Mouse (Mus musculus) intestine, embryonic 14.5 days (tissue): ENCODE measurements at regions not wholly inside any gene's neighbourhood (a gene's known extent, or its start where the extent isn't known, plus 50 kb on each side); places are given as distances from the start of the nearest gene placed in this dataset.

Source experiments
- ATAC-seq: fragments of 200-750 bp; cut with Nextera tagmentation; replicated peaks from 2 replicates; pipeline ENCODE4 v1.8.0; 2017; ENCODE audit warnings: low read depth, moderate number of reproducible peaks, moderate TSS enrichment, moderate library complexity; ENCODE audit not compliant: low FRiP score, low TSS enrichment
- DNase-seq: peaks from one replicate; pipeline ENCODE4 v3.0.0-alpha.2; 2018; ENCODE audit warnings: low spot score
- H3K27ac ChIP-seq: fragments of 300-500 bp; sonication (generic); 2 replicates; pipeline ENCODE4 v1.5.1; 2014; ENCODE audit warnings: low read depth, mild to moderate bottlenecking, control low read depth
- H3K27me3 ChIP-seq: fragments of 300-500 bp; sonication (generic); replicated peaks from 2 replicates; pipeline ENCODE4 v1.6.1; 2014; ENCODE audit warnings: low read length, control low read depth; ENCODE audit not compliant: control insufficient read depth, insufficient read depth
- H3K36me3 ChIP-seq: fragments of 300-500 bp; sonication (generic); 2 replicates; pipeline ENCODE4 v1.6.1; 2014; ENCODE audit warnings: low read length, control low read depth; ENCODE audit not compliant: control insufficient read depth, insufficient read depth
- H3K4me1 ChIP-seq: fragments of 300-500 bp; sonication (generic); replicated peaks from 2 replicates; pipeline ENCODE4 v1.6.1; 2014; ENCODE audit warnings: low read length, control low read depth, mixed read lengths; ENCODE audit not compliant: control insufficient read depth, insufficient read depth
- H3K4me2 ChIP-seq: fragments of 300-500 bp; sonication (generic); 2 replicates; pipeline ENCODE4 v1.6.1; 2014; ENCODE audit warnings: low read length
- H3K4me3 ChIP-seq: fragments of 300-500 bp; sonication (generic); 2 replicates; pipeline ENCODE4 v1.5.1; 2014; ENCODE audit warnings: low read depth, low read length, control low read depth, mixed read lengths
- H3K9ac ChIP-seq: fragments of 300-500 bp; sonication (generic); 2 replicates; pipeline ENCODE4 v1.6.1; 2014; ENCODE audit warnings: mild to moderate bottlenecking, low read length
- H3K9me3 ChIP-seq: fragments of 300-500 bp; sonication (generic); 2 replicates; pipeline ENCODE4 v1.6.1; 2016; ENCODE audit warnings: low read length, control low read depth; ENCODE audit not compliant: control insufficient read depth
- WGBS: fragments of 180-500 bp; shearing (Covaris S2); extraction: QIAGEN DNeasy Blood & Tissue Kit; methylation state at CpG from one replicate; pipeline ENCODE4 v1.1.7; 2014; 5-methylcytosine and 5-hydroxymethylcytosine counted together

- Histone ChIP-seq H3K4me3 (no peak overlapping the region), H3K4me1 (no peaks in the 10 kb centered on the region), H3K9ac (no peak overlapping the region), H3K36me3 (no peaks in the 10 kb centered on the region), H3K9me3 (no peaks in the 10 kb centered on the region), H3K27me3 (no peaks in the 10 kb centered on the region), H3K4me2 (no peak overlapping the region), H3K27ac (no peak overlapping the region)
- ATAC-seq, result no peak
- no peak for DNase-seq
- WGBS, result 79% methylated on average over 4 of the region's 4 CpGs
Measured at GRCm38 (mm10) chr13:71333146-71333545, 491.5 kb upstream of the Adamts16 start.

DNA sequence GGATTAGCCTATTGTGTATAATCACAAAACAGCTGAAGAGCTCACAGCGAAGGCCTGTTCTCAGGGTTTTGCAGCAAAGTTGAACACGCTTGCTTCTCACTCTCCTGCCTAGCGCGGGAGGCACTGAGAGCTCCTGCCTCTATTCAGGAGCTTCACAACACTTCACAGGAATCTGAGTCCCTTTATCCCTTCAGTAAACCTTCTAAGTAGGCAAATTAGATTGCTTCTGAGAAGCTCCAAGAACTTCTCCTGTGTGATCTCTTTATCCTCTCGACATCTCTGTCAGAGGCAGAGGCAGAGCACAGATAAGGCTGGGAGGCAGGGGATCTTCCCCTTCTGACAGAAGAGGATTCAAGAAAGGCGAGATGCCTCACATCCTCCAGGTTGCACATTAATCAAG lies 488.7 kb upstream of the Adamts16 start:
- Histone ChIP-seq H3K9me3 (no peaks in the 10 kb centered on the region), H3K9ac (no peak overlapping the region), H3K4me1 (no peaks in the 10 kb centered on the region), H3K27me3 (no peaks in the 10 kb centered on the region), H3K4me2 (no peak overlapping the region), H3K36me3 (no peaks in the 10 kb centered on the region), H3K27ac (no peak overlapping the region), H3K4me3 (no peak overlapping the region)
- no peak for ATAC-seq
- 33% methylated on average over 6 of the region's 6 CpGs for WGBS
- DNase-seq, result no peak

GRCm38 (mm10) chr13:71327802-71328753 lies 486.5 kb upstream of the Adamts16 start:
- Histone ChIP-seq H3K36me3 (no peaks in the 10 kb centered on the region), H3K4me1 (no peaks in the 10 kb centered on the region), H3K4me2 (no peak overlapping the region), H3K4me3 (no peak overlapping the region), H3K9me3 (no peaks in the 10 kb centered on the region), H3K9ac (no peak overlapping the region), H3K27me3 (no peaks in the 10 kb centered on the region), H3K27ac (no peak overlapping the region)
- DNase-seq (no peak), ATAC-seq (no peak)
- 64% methylated on average over 4 of the region's 4 CpGs for WGBS

GRCm38 (mm10) chr13:71320489-71320888 lies 478.9 kb upstream of the Adamts16 start:
- H3K36me3 ChIP-seq, result no peaks in the 10 kb centered on the region
- no peaks in the 10 kb centered on the region for H3K27me3 ChIP-seq
- 83% methylated on average over 3 of the region's 3 CpGs for WGBS
- H3K9me3 ChIP-seq, result no peaks in the 10 kb centered on the region
- no peaks in the 10 kb centered on the region for H3K4me1 ChIP-seq
- no peak for DNase-seq
- H3K27ac ChIP-seq, result no peak overlapping the region
- no peak for ATAC-seq
- H3K4me2 ChIP-seq, result no peak overlapping the region
- no peak overlapping the region for H3K4me3 ChIP-seq
- H3K9ac ChIP-seq, result no peak overlapping the region

- WGBS, result 88% methylated on average over 4 of the region's 4 CpGs
- DNase-seq, result no peak
- Histone ChIP-seq H3K4me3 (no peak overlapping the region), H3K4me1 (no peaks in the 10 kb centered on the region), H3K9me3 (no peaks in the 10 kb centered on the region), H3K27me3 (no peaks in the 10 kb centered on the region), H3K27ac (no peak overlapping the region), H3K36me3 (no peaks in the 10 kb centered on the region), H3K9ac (no peak overlapping the region), H3K4me2 (no peak overlapping the region)
- ATAC-seq, result no peak
Measured at GRCm38 (mm10) chr13:71303956-71304355, 462.3 kb upstream of the Adamts16 start.

GRCm38 (mm10) chr13:71275991-71276390 lies 434.4 kb upstream of the Adamts16 start:
- H3K9ac ChIP-seq, result no peak overlapping the region
- no peak for ATAC-seq
- no peaks in the 10 kb centered on the region for H3K4me1 ChIP-seq
- no peak overlapping the region for H3K27ac ChIP-seq
- no peaks in the 10 kb centered on the region for H3K36me3 ChIP-seq
- no peak for DNase-seq
- no peak overlapping the region for H3K4me3 ChIP-seq
- 73% methylated on average over 2 of the region's 2 CpGs for WGBS
- no peak overlapping the region for H3K4me2 ChIP-seq
- H3K27me3 ChIP-seq, result no peaks in the 10 kb centered on the region
- H3K9me3 ChIP-seq, result no peaks in the 10 kb centered on the region

DNA sequence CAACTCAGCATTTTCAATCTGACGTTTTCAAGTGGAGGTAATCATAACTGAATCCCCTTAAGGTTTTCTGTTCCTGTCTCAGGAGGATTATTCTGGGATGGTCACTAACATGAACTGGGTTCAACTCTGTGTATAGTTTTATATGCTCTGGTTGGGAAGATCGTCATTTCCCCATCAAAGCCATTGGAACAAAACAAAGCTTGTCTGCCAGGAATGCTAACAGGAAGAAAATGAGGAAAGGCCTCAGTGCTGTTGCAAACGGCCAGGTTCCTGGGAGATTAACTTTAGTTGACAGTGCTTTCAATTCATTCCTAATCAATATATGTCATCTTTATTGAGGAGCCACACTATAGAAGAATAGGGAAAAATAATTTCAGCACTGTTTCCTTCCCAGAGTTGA lies 432.5 kb upstream of the Adamts16 start:
- Histone ChIP-seq H3K4me2 (no peak overlapping the region), H3K4me1 (no peaks in the 10 kb centered on the region), H3K4me3 (no peak overlapping the region), H3K27me3 (no peaks in the 10 kb centered on the region), H3K9me3 (no peaks in the 10 kb centered on the region), H3K36me3 (no peaks in the 10 kb centered on the region), H3K9ac (no peak overlapping the region), H3K27ac (no peak overlapping the region)
- DNase-seq, result no peak
- WGBS, result 63% methylated on average over 3 of the region's 3 CpGs
- no peak for ATAC-seq

GRCm38 (mm10) chr13:71273485-71273884 lies 431.9 kb upstream of the Adamts16 start:
- Histone ChIP-seq H3K36me3 (no peaks in the 10 kb centered on the region), H3K4me3 (no peak overlapping the region), H3K4me1 (no peaks in the 10 kb centered on the region), H3K4me2 (no peak overlapping the region), H3K9me3 (no peaks in the 10 kb centered on the region), H3K9ac (no peak overlapping the region), H3K27me3 (no peaks in the 10 kb centered on the region), H3K27ac (no peak overlapping the region)
- ATAC-seq (no peak), DNase-seq (no peak)
- WGBS, result 89% methylated on average over 5 of the region's 5 CpGs

DNA sequence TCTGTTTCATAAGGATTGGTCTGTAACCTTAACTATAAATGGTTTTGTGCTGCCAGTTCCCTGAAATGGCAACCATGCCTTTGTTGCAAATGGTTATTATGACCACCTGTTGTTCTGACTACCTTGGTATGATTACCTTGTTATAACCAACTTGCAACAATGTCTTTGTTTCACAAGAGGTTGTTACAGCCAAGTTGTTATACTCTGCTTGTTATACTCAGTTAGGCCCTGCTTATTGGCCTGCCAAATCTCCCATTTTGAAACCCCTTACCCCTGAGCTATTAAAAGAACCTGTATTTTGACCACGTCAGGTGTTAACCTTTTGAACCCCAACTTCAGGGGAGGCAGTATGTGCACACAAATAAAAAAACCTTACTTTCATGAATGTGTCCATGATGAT lies 431.5 kb upstream of the Adamts16 start:
- no peak for ATAC-seq
- H3K4me2 ChIP-seq, result no peak overlapping the region
- WGBS, result 74% methylated on average over 1 of the region's 1 CpGs

More for the DNA sequence above, 431.5 kb upstream of the Adamts16 start:
- H3K4me3 ChIP-seq, result no peak overlapping the region
- no peaks in the 10 kb centered on the region for H3K9me3 ChIP-seq
- no peak for DNase-seq
- no peaks in the 10 kb centered on the region for H3K36me3 ChIP-seq
- no peak overlapping the region for H3K9ac ChIP-seq
- H3K4me1 ChIP-seq, result no peaks in the 10 kb centered on the region
- H3K27ac ChIP-seq, result no peak overlapping the region
- no peaks in the 10 kb centered on the region for H3K27me3 ChIP-seq
